Mouse (Mus musculus) C2C12 (cell line): ENCODE data around the gene Ciao2a.

Source experiments
- CTCF ChIP-seq: IDR thresholded peaks from one replicate; pipeline ENCODE4 v1.5.1; 2011; ENCODE audit not compliant: control insufficient read depth, insufficient read depth, insufficient read length
- USF1 ChIP-seq: IDR thresholded peaks from one replicate; pipeline ENCODE4 v1.6.1; 2011; ENCODE audit warnings: low read depth, mild to moderate bottlenecking, control low read depth, moderate library complexity

- TF ChIP-seq CTCF: no peak
- no peak for TF ChIP-seq USF1
Measured at GRCm38 (mm10) chr9:66184572-66184971, 58.2 kb downstream of the Ciao2a start.
